Mouse (Mus musculus): ENCODE measurements at regions not wholly inside any gene's neighbourhood (a gene's known extent, or its start where the extent isn't known, plus 50 kb on each side); places are given as distances from the start of the nearest gene placed in this dataset.

GRCm38 (mm10) chr17:83276000-83276891, 61.2 kb downstream of the Pkdcc start:
- TF ChIP-seq GATA4 (IDR thresholded peaks at IDR 0.05; ENCODE audit: insufficient replicate concordance, low read length), result no peak

GRCm38 (mm10) chr17:83277117-83277947, 62.2 kb downstream of the Pkdcc start:
- TF ChIP-seq GATA4 (IDR thresholded peaks at IDR 0.05; ENCODE audit: insufficient replicate concordance, low read length), result no peak

DNA sequence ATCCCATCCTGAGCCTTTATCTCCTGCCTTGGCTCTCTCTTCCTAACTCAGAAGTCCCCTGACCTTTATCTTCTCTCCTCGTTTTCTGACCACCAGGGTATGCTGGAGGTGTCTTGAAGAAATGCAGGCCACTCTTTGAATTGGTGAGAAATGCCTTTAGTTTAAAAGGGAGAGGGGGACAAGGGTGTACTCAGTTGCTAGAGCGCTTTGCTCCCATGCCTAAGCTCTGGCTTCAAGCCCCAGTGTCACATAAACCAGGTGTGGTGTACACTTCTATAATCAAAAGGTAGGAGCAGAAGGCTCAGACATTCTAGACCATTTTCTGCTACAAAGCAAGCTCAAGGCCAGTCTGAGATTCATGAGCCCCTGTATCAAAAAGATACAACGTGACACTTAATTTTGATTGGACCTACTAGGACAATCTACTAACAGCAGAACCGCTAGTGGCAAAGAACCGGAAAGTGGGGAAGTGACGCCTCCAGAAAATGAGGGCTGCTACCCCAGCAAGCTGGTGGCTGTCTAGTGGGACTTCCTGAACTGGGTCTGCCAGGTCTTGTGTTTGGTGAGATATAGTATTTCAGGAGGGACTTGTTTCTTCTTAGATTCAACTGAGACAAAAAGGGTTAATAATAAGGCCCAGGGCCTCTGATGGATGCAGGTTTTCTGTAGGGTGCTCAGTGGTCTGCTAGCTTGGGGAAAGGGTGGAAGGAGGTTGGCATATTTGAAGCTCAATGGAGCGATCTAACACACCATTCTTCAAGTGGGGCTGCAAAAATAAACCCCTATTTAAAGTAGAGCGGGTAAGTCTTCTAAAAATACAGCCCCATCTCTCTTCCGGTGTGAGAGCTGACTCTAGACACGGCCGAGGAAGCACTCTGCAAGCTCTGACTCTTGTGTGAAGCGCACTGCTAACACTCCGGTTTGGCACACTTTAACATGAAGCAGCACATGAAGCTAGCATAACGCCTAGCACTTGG, 63.1 kb downstream of the Pkdcc start:
- peak; percentile 91; the same call in 1 of the 2 replicates for TF ChIP-seq GATA4 (IDR thresholded peaks at IDR 0.05; ENCODE audit: insufficient replicate concordance, low read length)

- no peak for TF ChIP-seq GATA4 (IDR thresholded peaks at IDR 0.05; ENCODE audit: insufficient replicate concordance, low read length)
These were observed 67.4 kb upstream of the Eml4 start for GRCm38 (mm10) chr17:83283328-83283727.

- TF ChIP-seq GATA4 (IDR thresholded peaks at IDR 0.05; ENCODE audit: insufficient replicate concordance, low read length), result no peak
These were observed 63.2 kb upstream of the Eml4 start for GRCm38 (mm10) chr17:83287381-83288142.

DNA sequence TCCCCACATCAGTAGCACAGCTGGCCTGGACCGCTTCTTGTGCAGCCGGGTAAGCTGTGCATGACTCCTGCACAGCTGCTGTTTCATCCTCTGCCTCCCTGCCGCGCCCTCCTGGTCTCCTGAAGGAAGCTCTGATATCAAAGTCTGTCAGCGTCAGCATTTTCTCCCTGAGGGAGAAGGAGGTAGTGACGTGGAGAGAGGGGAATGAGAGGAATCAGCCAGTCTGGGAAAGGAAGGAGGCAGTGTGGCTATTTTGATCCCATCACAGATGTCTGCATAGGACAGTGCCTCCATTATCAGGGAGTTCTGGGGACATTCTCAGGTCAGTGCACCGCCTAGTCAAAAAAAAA, 62.6 kb upstream of the Eml4 start:
- no peak; the same call in 1 of the 2 replicates for TF ChIP-seq GATA4 (IDR thresholded peaks at IDR 0.05; ENCODE audit: insufficient replicate concordance, low read length)

- no peak for TF ChIP-seq GATA4 (IDR thresholded peaks at IDR 0.05; ENCODE audit: insufficient replicate concordance, low read length)
These were observed 55.0 kb upstream of the Eml4 start for GRCm38 (mm10) chr17:83295526-83296238.

DNA sequence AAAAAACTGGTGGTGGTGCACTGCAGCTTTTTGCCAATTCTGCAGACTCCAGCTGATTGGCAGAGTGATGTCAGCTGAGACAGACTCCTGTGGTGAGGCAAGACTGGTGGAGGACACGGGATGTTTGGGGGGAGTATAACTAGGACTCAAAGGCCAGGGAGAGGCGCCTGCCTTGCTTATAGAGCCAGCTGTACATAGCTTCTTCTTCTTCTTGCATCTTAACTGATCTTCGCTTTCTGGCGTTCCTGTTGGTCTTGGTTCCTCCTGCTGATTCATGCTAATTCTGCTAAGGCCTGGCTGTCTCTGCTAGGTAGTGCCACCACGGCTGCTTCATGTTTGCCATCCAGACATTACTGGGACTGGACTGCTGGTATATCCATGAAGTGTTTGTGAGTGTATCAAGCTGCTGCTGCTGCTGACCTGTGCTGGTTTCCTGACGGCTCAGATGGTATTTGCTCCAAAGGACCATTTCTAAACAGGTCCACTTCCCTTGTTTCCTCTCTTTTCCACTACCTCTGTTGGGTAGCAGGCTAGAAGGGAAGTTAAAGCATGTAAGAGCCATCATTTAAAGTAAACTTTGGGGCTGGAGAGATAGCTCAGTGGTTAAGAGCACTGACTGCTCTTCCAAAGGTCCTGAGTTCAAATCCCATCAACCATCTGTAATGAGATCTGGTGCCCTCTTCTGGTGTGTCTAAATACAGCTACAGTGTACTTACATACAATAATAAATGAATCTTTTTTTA, 53.2 kb upstream of the Eml4 start:
- TF ChIP-seq GATA4 (IDR thresholded peaks at IDR 0.05; ENCODE audit: insufficient replicate concordance, low read length), result no peak

All from liver, adult (tissue).